Mouse (Mus musculus) gastrocnemius, postnatal 25 days (tissue): ENCODE data around the gene Nat8f7. TPM values are rescaled to one million over a fixed set of nuclear protein-coding genes. Genes with fewer than 3 reads are reported as not detected.
"Not testable (repeated sequence)": the region's sequence is repeated elsewhere in the genome, so short reads cannot be mapped to it uniquely, and the experiment has no call there.

Source experiments
- DNase-seq: peaks from one replicate; pipeline ENCODE4 v3.0.0; 2022
- long read RNA-seq, 2 experiments: library from polyadenylated mRNA; stranded (forward); transcript quantifications; one replicate each; pipeline ENCODE4 v2.0.0; 2021
- microRNA-seq, 2 experiments: library from miRNA; unstranded; fragments of <30 nt; microRNA quantifications; one replicate each; pipeline ENCODE4 v1.2.0; 2021; ENCODE audit warnings: borderline replicate concordance in 2 of 2
- total RNA-seq, 2 experiments: library from RNA; stranded (reverse); gene quantifications; 1 replicate in 1 of 2; 2 replicates in 1 of 2; pipeline ENCODE4 v1.2.3; 2021

The Nat8f7 gene
- total RNA-seq: under 1 TPM in 1 of 2 experiments, not detected in 1; 0.16 TPM
- long read RNA-seq, experiment 1: 0 reads
- long read RNA-seq, experiment 2: 0 reads

DNA sequence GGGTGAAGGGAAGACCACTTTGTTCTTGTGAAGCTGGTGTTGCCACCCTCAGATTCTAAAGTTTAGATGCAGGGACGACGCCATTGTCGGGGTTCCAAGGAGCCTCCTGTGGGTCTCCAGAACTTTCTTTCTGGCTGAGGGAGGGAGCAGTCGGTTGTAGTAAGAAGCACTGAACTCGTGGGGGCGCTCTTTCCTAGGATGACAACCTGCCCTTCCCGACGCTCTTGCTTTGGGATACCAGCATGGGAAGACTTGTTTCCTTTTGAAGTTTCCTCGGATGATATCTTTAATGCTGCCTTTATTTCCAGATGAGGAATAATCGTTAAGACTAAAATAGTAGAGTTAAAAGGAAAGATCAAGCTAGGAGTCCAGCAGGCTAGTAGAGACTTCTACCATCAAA, at the start of gene Nat8f7:
Gene Nat8f7, minus strand, starts transcription at position 101 of the 400 bp plus-strand sequence.
- not testable (repeated sequence) for DNase-seq

GRCm38 (mm10) chr6:85762678-85763077, 49.7 kb upstream of the Nat8f7 start:
- not testable (repeated sequence) for DNase-seq

- DNase-seq: peak; percentile 7
Observed at GRCm38 (mm10) chr6:85755705-85756249, 42.8 kb upstream of the Nat8f7 start.

DNA sequence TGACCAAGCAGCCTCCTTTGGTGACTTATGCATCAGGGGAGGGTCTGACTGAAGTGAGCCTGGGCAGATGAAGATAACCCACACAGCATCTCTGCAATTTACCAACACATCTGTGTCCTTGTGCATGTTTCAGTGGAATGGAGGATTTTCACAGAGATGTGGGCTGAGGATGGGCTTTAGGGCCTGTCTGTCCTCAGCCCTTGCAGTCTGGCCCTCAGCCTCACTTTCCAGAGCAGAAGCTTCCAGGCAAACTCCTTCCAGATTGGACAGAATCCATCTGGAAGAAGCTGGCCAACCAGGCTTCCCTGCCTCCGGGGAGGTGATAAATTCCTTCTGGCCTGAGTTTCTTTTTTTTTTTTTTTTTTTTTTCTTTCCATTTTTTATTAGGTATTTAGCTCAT, 3.4 kb downstream of the Nat8f7 start:
- not testable (repeated sequence) for DNase-seq

DNA sequence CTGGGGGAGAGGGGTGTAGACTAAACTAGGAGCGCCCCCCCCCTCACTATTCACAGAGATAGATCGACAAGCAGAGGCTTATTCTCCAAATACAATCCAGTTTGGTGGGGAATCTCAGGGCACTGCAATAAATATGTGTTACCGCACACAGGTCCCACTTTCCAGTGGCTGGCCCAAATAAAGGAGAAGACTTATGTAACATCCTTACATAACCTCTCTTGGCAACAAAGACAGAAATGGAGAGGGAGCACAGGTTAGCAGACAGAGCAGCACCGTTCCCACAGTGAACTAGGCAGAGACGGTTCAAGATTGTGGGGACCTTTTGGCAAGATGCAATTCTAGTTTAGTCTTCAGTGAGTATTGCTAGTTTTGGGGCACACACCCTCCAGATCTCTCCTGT, 3.8 kb downstream of the Nat8f7 start:
- not testable (repeated sequence) for DNase-seq

DNA sequence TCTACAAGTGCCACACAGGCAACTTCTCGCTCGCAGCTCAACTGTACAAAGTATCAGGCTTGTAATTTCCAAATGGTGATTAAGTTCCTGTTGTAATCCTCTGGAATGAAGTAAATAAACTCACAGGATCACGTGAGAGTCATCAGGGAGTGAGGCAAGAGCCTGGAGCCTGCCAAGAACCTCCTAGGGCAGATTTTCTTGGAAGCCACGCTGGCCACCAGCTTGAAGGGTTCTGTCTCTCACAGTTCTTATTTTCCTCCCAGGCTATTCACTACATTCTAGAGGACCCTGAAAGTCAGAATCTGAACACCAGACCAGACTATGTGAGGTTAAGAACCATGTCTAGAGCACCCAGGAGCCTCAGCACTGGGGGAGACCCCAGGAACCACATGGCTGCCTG, 11.1 kb downstream of the Nat8f7 start:
- peak; percentile 50 for DNase-seq

Small RNAs within 50 kb of the gene (microRNA-seq; reads per million reads assigned to microRNA genes)
- 0 reads per million in 2 experiments for gene Gm27317

Other genes with a start within 250 kb of the Nat8f7 start
- not detected for gene Fbxo41, start 210.2 kb downstream of the Nat8f7 start, total RNA-seq
- gene Egr4, start 199.6 kb downstream of the Nat8f7 start, total RNA-seq: not detected
- gene Alms1, start 125.7 kb downstream of the Nat8f7 start, total RNA-seq: under 1 TPM; 0.54 to 0.70 TPM
- gene Nat8f3, start 52.5 kb upstream of the Nat8f7 start, total RNA-seq: under 1 TPM in 1 of 2 experiments, not detected in 1; 0.46 TPM
- gene Nat8f6, start 107.7 kb upstream of the Nat8f7 start, total RNA-seq: under 1 TPM in 1 of 2 experiments, not detected in 1; 0.46 TPM
- gene Nat8f5, start 107.8 kb upstream of the Nat8f7 start, total RNA-seq: not detected
- not detected for gene Nat8, start 118.9 kb upstream of the Nat8f7 start, total RNA-seq
- gene Nat8f2, start 156.0 kb upstream of the Nat8f7 start, total RNA-seq: under 1 TPM in 1 of 2 experiments, not detected in 1; 0.08 TPM
- gene Nat8f4, start 191.7 kb upstream of the Nat8f7 start, total RNA-seq: under 1 TPM; 0.18 to 0.24 TPM
- gene Tprkb, start 198.7 kb upstream of the Nat8f7 start, total RNA-seq: 10 to 100 TPM; 17.2 to 19.1 TPM
- 1 to 10 TPM; 1.6 to 2.5 TPM for gene Nat8f1, start 202.5 kb upstream of the Nat8f7 start, total RNA-seq
- gene Dusp11, start 248.5 kb upstream of the Nat8f7 start, total RNA-seq: 10 to 100 TPM; 34.9 TPM